Mouse (Mus musculus): ENCODE results near the gene Mpv17l2. TPM values are rescaled to one million over a fixed set of nuclear protein-coding genes. Genes with fewer than 3 reads are reported as not detected.
A peak's percentile ranks its signal among the peaks of the same experiment; 100 is the strongest.

Mpv17l2 gene
- total RNA-seq, 2 experiments from 2014 or later = 33.3 to 35.7 TPM

DNA sequence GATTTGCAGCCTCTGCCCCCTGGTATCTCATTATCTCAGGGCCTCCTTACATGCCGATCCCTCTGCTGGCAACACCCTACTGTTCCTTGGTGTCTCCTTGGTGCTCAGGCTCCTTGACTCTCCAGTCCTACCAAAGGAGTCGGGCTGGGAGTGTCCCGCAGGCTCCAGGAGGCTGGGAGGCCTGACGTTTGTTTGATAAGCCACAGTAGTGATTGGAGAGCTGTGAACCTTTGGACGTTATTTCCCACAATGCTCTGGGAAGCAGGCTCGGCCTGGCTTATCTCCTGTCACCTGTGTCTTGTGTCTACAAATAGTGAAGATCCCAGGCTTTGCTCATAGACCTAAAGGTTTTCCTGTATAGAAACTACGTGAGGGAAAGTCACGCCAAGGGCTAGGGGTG, 3.3 kb upstream of the Mpv17l2 start:
- no peak for TF ChIP-seq CTCF (IDR thresholded peaks at IDR 0.05)
- DNase-seq (ENCODE audit: extremely low spot score in 1 of 2, low spot score in 2 of 2) = no peak
- no peak overlapping the region for H3K27ac ChIP-seq
- H3K4me3 ChIP-seq = no peak overlapping the region
- intact Hi-C loops (cut with DNase I) = no loop called here

DNA sequence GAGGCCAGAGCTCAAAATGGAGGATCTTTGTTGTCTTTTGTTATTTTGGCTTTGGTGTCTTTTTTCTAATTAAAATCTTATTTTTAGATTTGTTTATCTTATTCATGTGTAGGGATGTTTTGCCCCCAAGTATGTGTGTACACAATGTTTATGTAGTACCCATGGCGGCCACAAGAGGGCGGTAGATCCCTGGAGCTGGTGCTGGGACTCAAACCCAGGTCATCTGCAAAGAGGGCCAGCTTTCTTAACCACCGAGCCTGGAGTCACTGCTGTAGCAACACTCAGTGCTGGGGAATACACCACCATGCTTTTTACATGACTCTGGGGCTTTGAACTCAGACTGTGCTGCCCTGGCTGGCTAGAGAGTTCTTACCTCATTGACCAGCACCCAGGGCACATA, 2.6 kb upstream of the Mpv17l2 start:
- no peak overlapping the region for H3K27ac ChIP-seq
- DNase-seq (ENCODE audit: extremely low spot score in 1 of 2, low spot score in 2 of 2) = no peak
- intact Hi-C loops (cut with DNase I) = no loop called here
- H3K4me3 ChIP-seq = no peak overlapping the region
- TF ChIP-seq CTCF (IDR thresholded peaks at IDR 0.05) = peak; percentile 88

DNA sequence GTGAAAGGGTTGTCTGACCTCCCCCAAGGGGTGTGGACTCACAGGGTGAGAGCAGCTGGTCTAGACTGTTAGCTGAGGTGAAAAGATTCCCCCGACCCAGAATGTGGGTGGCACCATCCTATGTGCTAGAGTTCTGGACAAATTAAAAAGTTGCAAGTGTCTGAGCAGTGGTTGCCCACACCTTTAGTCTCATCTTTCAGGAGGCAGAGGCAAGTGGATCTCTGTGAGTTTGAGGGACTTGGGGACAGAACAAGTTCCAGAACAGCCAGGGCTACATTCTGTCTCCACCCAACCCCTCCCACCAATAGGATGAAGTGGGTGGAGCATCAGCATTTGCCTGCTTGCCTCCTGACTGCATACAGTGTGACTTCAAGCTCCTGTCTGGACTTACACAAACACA, 1.4 kb upstream of the Mpv17l2 start:
- H3K4me3 ChIP-seq = no peak overlapping the region
- no peak for TF ChIP-seq CTCF (IDR thresholded peaks at IDR 0.05)
- intact Hi-C loops (cut with DNase I) = no loop called here

DNA sequence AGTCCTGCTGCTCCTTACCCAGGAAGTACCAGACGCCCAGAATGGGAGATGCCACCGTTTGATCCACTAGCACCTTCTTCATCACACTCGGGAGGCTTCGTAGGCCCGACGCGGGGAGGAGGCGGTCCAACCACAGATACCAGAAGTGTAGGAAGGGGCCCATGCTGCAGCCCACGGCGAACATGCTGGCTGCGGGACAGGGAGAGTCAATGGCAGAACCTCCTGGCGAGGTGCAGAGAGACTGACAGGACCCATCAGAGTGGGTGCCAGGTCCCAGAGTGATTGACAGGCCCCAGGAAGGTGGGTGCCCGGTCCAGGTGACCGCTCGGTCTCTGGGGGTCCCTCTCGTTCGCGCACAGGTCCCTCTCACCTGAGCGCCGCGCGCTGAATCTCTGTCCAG, 396 bp downstream of the Mpv17l2 start:
- no peak for TF ChIP-seq CTCF (IDR thresholded peaks at IDR 0.05)
- DNase-seq (ENCODE audit: extremely low spot score in 1 of 2, low spot score in 2 of 2) = no peak
- Histone ChIP-seq H3K4me3 (peak overlapping the region; percentile 61), H3K27ac (peak overlapping the region; percentile 89)
- intact Hi-C loops (cut with DNase I) = no loop called here

More for the DNA sequence above, 1.4 kb upstream of the Mpv17l2 start:
- DNase-seq (ENCODE audit: extremely low spot score in 1 of 2, low spot score in 2 of 2) = no peak
- no peak overlapping the region for H3K27ac ChIP-seq

- H3K27ac ChIP-seq = no peak overlapping the region; the same call in 1 of the 2 replicates
Observed at GRCm38 (mm10) chr8:70758616-70759561, 1.9 kb downstream of the Mpv17l2 start.

DNA sequence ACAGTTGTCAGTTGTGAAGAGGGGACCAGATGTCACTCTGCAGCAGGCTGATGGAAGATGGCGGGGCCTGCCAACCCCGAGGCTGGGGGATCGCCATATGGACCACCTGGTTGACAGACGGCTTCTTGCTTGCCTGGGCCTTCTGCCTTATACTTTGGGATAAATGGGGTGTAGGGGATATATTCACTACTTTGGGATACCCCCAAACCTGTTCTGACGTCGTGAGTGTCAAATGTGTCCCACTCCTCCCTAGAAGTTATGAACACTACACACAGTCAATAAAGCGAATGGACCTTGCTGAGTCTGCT, 2.5 kb downstream of the Mpv17l2 start:
- no peak overlapping the region; the same call in 1 of the 2 replicates for H3K27ac ChIP-seq

More at GRCm38 (mm10) chr8:70758616-70759561, 1.9 kb downstream of the Mpv17l2 start:
- H3K4me3 ChIP-seq = no peak overlapping the region
- no peak for DNase-seq (ENCODE audit: extremely low spot score in 1 of 2, low spot score in 2 of 2)
- TF ChIP-seq CTCF (IDR thresholded peaks at IDR 0.05) = no peak
- intact Hi-C loops (cut with DNase I) = no loop called here

GRCm38 (mm10) chr8:70757523-70758307, 3.0 kb downstream of the Mpv17l2 start:
- TF ChIP-seq CTCF (IDR thresholded peaks at IDR 0.05) = peak; percentile 46
- DNase-seq (ENCODE audit: extremely low spot score in 1 of 2, low spot score in 2 of 2) = peak in 1 of 2 experiments; percentile 19
- intact Hi-C loops (cut with DNase I) = no loop called here
- no peak overlapping the region for H3K4me3 ChIP-seq
- no peak overlapping the region; the same call in 1 of the 2 replicates for H3K27ac ChIP-seq

More for the DNA sequence above, 2.5 kb downstream of the Mpv17l2 start:
- intact Hi-C loops (cut with DNase I) = no loop called here
- DNase-seq (ENCODE audit: extremely low spot score in 1 of 2, low spot score in 2 of 2) = no peak
- TF ChIP-seq CTCF (IDR thresholded peaks at IDR 0.05) = no peak
- H3K4me3 ChIP-seq = no peak overlapping the region

DNA sequence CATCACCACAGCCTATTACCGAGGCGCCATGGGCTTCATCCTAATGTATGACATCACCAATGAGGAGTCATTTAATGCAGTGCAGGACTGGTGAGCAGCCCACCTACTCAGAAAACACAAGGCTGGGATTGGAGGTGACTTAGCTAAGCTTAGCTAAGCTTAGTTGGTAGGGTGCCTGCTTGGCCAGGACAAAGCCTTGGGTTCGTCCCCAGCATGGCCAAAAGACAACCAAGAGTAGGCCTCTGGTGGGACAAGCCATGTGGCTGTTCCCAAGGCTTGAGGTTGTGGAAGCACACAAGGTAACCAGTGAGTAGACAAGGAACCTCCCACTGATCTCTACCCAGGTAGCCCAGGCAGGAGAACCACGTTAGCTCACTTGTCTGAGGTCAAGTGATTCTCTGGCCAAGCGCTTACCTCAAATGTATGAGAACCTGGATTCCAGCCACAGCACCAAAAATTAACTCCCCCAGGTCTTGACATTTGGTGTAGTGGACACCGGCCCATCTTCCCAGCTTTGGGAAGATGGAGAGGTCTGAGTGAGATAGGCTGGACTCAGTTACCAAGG, 4.2 kb downstream of the Mpv17l2 start:
- no peak overlapping the region; the same call in 1 of the 2 replicates for H3K27ac ChIP-seq
- peak overlapping the region; percentile 93 for H3K4me3 ChIP-seq
- no peak for TF ChIP-seq CTCF (IDR thresholded peaks at IDR 0.05)
- DNase-seq (ENCODE audit: extremely low spot score in 1 of 2, low spot score in 2 of 2) = peak in 1 of 2 experiments; percentile 10
- intact Hi-C loops (cut with DNase I) = no loop called here

GRCm38 (mm10) chr8:70755661-70756475, 4.9 kb downstream of the Mpv17l2 start:
- peak overlapping the region; percentile 93 for H3K4me3 ChIP-seq
- H3K27ac ChIP-seq = peak overlapping the region; percentile 100
- DNase-seq (ENCODE audit: extremely low spot score in 1 of 2, low spot score in 2 of 2) = peak in 1 of 2 experiments; percentile 18
- TF ChIP-seq CTCF (IDR thresholded peaks at IDR 0.05) = no peak
- intact Hi-C loops (cut with DNase I) = loop anchor here (1.0 to 2.0 kb wide), 2 partner anchors 57 to 145 kb away; partner anchors contain the start of gene Jund

GRCm38 (mm10) chr8:70754871-70755660, 5.7 kb downstream of the Mpv17l2 start:
- H3K4me3 ChIP-seq = peak overlapping the region; percentile 93
- intact Hi-C loops (cut with DNase I) = loop anchor here (1.0 to 2.0 kb wide), 2 partner anchors 56 to 144 kb away; partner anchors contain the start of gene Jund
- H3K27ac ChIP-seq = peak overlapping the region; percentile 100
- DNase-seq (ENCODE audit: extremely low spot score in 1 of 2, low spot score in 2 of 2) = peak; percentile 80
- no peak for TF ChIP-seq CTCF (IDR thresholded peaks at IDR 0.05)
